Mouse (Mus musculus) kidney, adult 2 months (tissue): Measurements from ENCODE around the gene Gm28230.

Experiments
- CTCF ChIP-seq: fragments of 200-500 bp; conservative IDR thresholded peaks from 2 replicates; pipeline ENCODE4 v1.5.1; 2011; ENCODE audit warnings: low read depth, mild to moderate bottlenecking, control low read depth, low read length, moderate library complexity, mixed read lengths; ENCODE audit not compliant: insufficient read depth, insufficient read length
- POLR2A ChIP-seq: fragments of 200-500 bp; IDR thresholded peaks from one replicate; pipeline ENCODE4 v1.6.1; 2011; ENCODE audit warnings: low read depth, low read length, control low read depth

GRCm38 (mm10) chr2:74684106-74684505, 42.4 kb upstream of the Gm28230 start:
- TF ChIP-seq POLR2A (no peak), CTCF (no peak)
